Mouse (Mus musculus) effector memory CD4-positive, alpha-beta T cell, adult 7 months (primary cell): Measurements from ENCODE around the gene Grid2. TPM values are rescaled to one million over a fixed set of nuclear protein-coding genes. Genes with fewer than 3 reads are reported as not detected.

ENCODE experiments used
- polyA plus RNA-seq: library from polyadenylated mRNA; unstranded; fragments of 100-300 nt; shearing (Covaris generic); gene quantifications from one replicate; pipeline ENCODE4 v1.2.1, GENCODE M21; 2017

The Grid2 gene
- not detected for polyA plus RNA-seq

DNA sequence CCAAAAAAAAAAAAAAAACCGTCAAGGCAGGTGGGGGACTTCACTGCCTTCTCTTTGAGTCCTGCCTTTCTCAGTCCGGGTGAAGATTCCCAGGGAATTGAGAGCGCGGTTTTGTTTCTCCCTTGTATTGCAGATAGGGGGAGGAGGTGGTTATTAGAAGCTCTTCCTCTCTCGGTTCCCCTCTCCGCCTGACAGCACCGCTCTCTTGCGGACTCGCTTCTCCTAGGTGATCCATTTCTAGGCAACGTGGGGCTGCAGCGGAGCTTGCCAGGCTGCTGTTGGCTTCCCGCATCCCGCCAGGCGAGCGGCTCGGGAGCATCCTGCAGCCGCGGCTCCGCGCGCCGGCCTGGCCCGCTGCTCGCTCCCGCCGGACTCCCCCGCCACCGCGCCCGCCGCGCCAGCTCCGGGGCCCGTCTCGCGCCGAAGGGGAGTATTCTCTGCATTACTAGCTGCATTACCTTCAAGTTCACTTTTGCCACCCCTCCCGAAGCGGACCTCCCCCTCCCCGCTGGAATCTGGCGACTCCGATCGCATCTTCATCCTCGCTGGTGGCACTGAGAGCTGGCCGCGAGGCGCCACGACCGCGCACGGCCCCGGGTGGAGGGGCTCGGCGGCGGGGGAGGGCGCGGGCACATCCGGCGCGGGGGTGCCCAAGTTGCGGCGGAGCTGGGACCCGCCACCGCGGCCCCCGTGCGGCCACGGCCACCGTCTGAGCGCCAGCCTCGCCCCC is at the start of gene Grid2:
Gene Grid2, plus strand, starts transcription at position 51 of the 730 bp plus-strand sequence.

DNA sequence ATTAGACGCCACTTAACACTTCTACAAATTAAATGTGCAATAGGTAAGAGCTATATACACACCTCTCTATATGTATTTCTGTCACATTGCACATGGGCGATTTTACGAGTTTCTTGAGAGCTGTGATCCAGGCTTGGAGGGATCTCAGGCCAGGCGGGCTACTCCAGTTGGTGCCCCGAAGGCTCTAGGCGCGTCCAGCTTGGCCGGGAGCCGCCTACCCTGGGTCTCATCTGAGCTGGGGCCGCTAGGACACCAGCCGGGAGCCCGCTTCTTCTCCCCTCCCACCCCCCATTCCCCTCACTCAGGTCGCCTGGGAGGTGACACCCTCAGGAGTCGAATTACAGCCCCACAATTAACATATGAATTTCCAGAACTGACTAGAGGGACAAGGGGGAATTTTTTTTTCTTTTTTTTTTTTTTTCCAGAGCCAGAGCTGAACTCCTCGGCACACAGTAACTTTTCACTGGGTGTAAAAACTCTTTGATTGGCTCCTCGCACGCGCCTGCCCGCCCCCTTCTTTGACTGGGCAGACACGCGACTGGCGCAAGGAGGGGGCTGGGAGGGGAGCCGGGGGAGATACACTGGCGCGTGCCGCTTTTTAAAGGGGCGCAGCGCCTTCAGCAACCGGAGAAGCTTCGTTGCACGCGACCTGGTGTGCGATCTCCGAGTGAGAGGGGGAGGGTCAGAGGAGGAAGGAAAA is 1473.0 kb downstream of the Grid2 start, which contains the start of gene Atoh1:
Gene Atoh1, plus strand, starts transcription at position 627 of the 700 bp plus-strand sequence.

